Mouse (Mus musculus): ENCODE results near the gene Vmn2r43. TPM values are rescaled to one million over a fixed set of nuclear protein-coding genes. Genes with fewer than 3 reads are reported as not detected.
"Not testable (repeated sequence)": the region's sequence is repeated elsewhere in the genome, so short reads cannot be mapped to it uniquely, and the experiment has no call there.

Gene Vmn2r43
- total RNA-seq (2012; rRNA removed) (not detected in 2 replicates), total RNA-seq (2014; rRNA removed) (not detected in 2 replicates), polyA plus RNA-seq (2012; ENCODE audit: insufficient read length, low read depth) (not detected in 2 replicates)

DNA sequence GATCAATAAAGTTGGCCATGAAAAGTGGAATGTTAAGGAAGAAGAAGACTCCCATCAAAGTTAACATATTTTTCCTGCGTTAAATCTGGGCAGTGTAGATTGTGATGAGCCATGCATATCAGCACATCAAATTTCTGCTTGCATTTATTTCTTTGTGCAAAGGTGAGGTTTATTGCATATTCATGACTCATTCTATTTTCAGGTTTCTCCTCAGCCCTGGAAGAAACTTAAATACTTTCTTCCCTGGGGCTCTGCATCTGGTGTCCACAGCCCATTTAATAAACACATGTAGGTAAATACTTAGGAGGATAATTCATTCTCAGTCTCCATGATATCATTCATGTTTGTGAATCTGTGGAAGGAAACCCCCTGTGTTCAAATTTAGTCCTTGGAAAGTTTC is at the start of gene Vmn2r43:
TSS of gene Vmn2r43 (minus strand) at position 101 of the 400 bp plus-strand sequence.
- H3K4me3 ChIP-seq (replicated peaks in 1 of 3; ENCODE audit: low read depth in 2 of 3, low read length in 2 of 3, poor library complexity in 1 of 3); H3K9me3 ChIP-seq (replicated peaks; ENCODE audit: low read length); DNase-seq (ENCODE audit: extremely low read depth); H3K9ac ChIP-seq (ENCODE audit: insufficient read depth, low read depth); H3K36me3 ChIP-seq (replicated peaks in 1 of 2; ENCODE audit: control insufficient read depth in 1 of 2, insufficient read depth in 1 of 2, low read length in 1 of 2); H3K4me1 ChIP-seq (ENCODE audit: control insufficient read depth in 1 of 2, insufficient read depth in 2 of 2); H3K79me2 ChIP-seq (replicated peaks; ENCODE audit: control insufficient read depth, extremely low read depth, insufficient read depth, poor library complexity, severe bottlenecking); H3K27ac ChIP-seq (ENCODE audit: insufficient read depth, low read depth); in situ Hi-C loops (cut with MboI; ENCODE audit: low pct_ligation_motif_present, low pct_unique_long_range_greater_than_20kb, low sequenced_read_pairs); H3K27me3 ChIP-seq (replicated peaks); H3K4me2 ChIP-seq (ENCODE audit: insufficient read depth, low read depth, poor library complexity, severe bottlenecking); dilution Hi-C loops (cut with MboI; ENCODE audit: extremely low pct_ligation_motif_present, extremely low pct_unique_long_range_greater_than_20kb, low sequenced_read_pairs): not testable (repeated sequence)

DNA sequence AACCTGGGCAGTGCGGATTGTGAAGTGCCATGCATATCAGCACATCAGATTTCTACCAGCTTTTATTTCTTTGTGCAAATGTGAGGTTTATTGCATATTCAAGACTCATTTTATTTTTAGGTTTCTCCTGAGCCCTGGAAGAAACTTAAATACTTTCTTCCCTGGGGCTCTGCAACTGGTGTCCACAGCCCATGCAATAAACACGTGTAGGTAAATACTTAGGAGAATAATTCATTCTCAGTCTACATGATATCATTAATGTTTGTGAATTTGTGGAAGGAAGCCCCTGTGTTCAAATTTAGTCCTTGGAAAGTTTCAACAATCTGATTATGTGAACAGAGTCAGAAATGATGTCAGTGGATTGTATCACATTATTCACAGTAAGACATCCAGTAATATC is 60.2 kb downstream of the Vmn2r43 start, which contains the start of gene Vmn2r42:
TSS of gene Vmn2r42 (minus strand) at position 101 of the 400 bp plus-strand sequence.
- dilution Hi-C loops (cut with MboI; ENCODE audit: extremely low pct_ligation_motif_present, extremely low pct_unique_long_range_greater_than_20kb, low sequenced_read_pairs); H3K4me1 ChIP-seq (ENCODE audit: control insufficient read depth in 1 of 2, insufficient read depth in 2 of 2); in situ Hi-C loops (cut with MboI; ENCODE audit: low pct_ligation_motif_present, low pct_unique_long_range_greater_than_20kb, low sequenced_read_pairs); DNase-seq (ENCODE audit: extremely low read depth); H3K27ac ChIP-seq (ENCODE audit: insufficient read depth, low read depth); H3K36me3 ChIP-seq (replicated peaks in 1 of 2; ENCODE audit: control insufficient read depth in 1 of 2, insufficient read depth in 1 of 2, low read length in 1 of 2); H3K79me2 ChIP-seq (replicated peaks; ENCODE audit: control insufficient read depth, extremely low read depth, insufficient read depth, poor library complexity, severe bottlenecking); H3K27me3 ChIP-seq (replicated peaks); H3K9ac ChIP-seq (ENCODE audit: insufficient read depth, low read depth); H3K4me2 ChIP-seq (ENCODE audit: insufficient read depth, low read depth, poor library complexity, severe bottlenecking); H3K9me3 ChIP-seq (replicated peaks; ENCODE audit: low read length); H3K4me3 ChIP-seq (replicated peaks in 1 of 3; ENCODE audit: low read depth in 2 of 3, low read length in 2 of 3, poor library complexity in 1 of 3): not testable (repeated sequence)

Other genes starting within 250 kb of the Vmn2r43 start
- gene Vmn2r41, start 98.9 kb downstream of the Vmn2r43 start, total RNA-seq (2012; rRNA removed) = not detected in 2 replicates
- not detected in 2 replicates for gene Vmn2r41, start 98.9 kb downstream of the Vmn2r43 start, total RNA-seq (2014; rRNA removed)
- not detected in 2 replicates for gene Vmn2r41, start 98.9 kb downstream of the Vmn2r43 start, polyA plus RNA-seq (2012; ENCODE audit: insufficient read length, low read depth)
- not detected in 2 replicates for gene Vmn2r42, start 60.3 kb downstream of the Vmn2r43 start, total RNA-seq (2012; rRNA removed)
- gene Vmn2r42, start 60.3 kb downstream of the Vmn2r43 start, total RNA-seq (2014; rRNA removed) = not detected in 2 replicates
- not detected in 2 replicates for gene Vmn2r42, start 60.3 kb downstream of the Vmn2r43 start, polyA plus RNA-seq (2012; ENCODE audit: insufficient read length, low read depth)
- gene Vmn2r44, start 122.7 kb upstream of the Vmn2r43 start, total RNA-seq (2012; rRNA removed) = not detected in 2 replicates
- gene Vmn2r44, start 122.7 kb upstream of the Vmn2r43 start, total RNA-seq (2014; rRNA removed) = not detected in 2 replicates
- gene Vmn2r44, start 122.7 kb upstream of the Vmn2r43 start, polyA plus RNA-seq (2012; ENCODE audit: insufficient read length, low read depth) = not detected in 2 replicates
- gene Vmn2r45, start 228.5 kb upstream of the Vmn2r43 start, total RNA-seq (2012; rRNA removed) = not detected in 2 replicates
- gene Vmn2r45, start 228.5 kb upstream of the Vmn2r43 start, total RNA-seq (2014; rRNA removed) = not detected in 2 replicates
- not detected in 2 replicates for gene Vmn2r45, start 228.5 kb upstream of the Vmn2r43 start, polyA plus RNA-seq (2012; ENCODE audit: insufficient read length, low read depth)

Data from CH12.LX (cell line).